Mouse (Mus musculus): ENCODE results near the gene Rsph6a. TPM values are rescaled to one million over a fixed set of nuclear protein-coding genes. Genes with fewer than 3 reads are reported as not detected.
A peak's percentile ranks its signal among the peaks of the same experiment; 100 is the strongest.

Rsph6a gene
- polyA plus RNA-seq, 1 experiment: not detected

- no peak for DNase-seq (ENCODE audit: low spot score)
Measured at GRCm38 (mm10) chr7:19078732-19079131, 24.2 kb downstream of the Rsph6a start.

- DNase-seq (ENCODE audit: low spot score): no peak
Measured at GRCm38 (mm10) chr7:19080451-19080950, 26.0 kb downstream of the Rsph6a start.

- no peak for DNase-seq (ENCODE audit: low spot score)
Measured at GRCm38 (mm10) chr7:19082171-19082570, 27.7 kb downstream of the Rsph6a start.

GRCm38 (mm10) chr7:19083096-19083495 lies 28.6 kb downstream of the Rsph6a start:
- no peak for DNase-seq (ENCODE audit: low spot score)

GRCm38 (mm10) chr7:19083701-19084100 lies 29.2 kb downstream of the Rsph6a start, which contains the start of gene Dmpk:
Dmpk (plus strand) TSS chr7:19083849.
- no peak for DNase-seq (ENCODE audit: low spot score)

GRCm38 (mm10) chr7:19084277-19084771 lies 29.8 kb downstream of the Rsph6a start:
- DNase-seq (ENCODE audit: low spot score): no peak

- no peak for DNase-seq (ENCODE audit: low spot score)
Measured at GRCm38 (mm10) chr7:19084921-19085473, 30.5 kb downstream of the Rsph6a start.

- no peak for DNase-seq (ENCODE audit: low spot score)
Measured at GRCm38 (mm10) chr7:19085495-19085894, 31.0 kb downstream of the Rsph6a start.

- no peak for DNase-seq (ENCODE audit: low spot score)
Measured at GRCm38 (mm10) chr7:19086042-19086441, 31.6 kb downstream of the Rsph6a start.

- DNase-seq (ENCODE audit: low spot score): no peak
Measured at GRCm38 (mm10) chr7:19086760-19087159, 32.3 kb downstream of the Rsph6a start.

GRCm38 (mm10) chr7:19088813-19089212 lies 34.3 kb downstream of the Rsph6a start:
- no peak for DNase-seq (ENCODE audit: low spot score)

GRCm38 (mm10) chr7:19091913-19092312 lies 37.4 kb downstream of the Rsph6a start:
- no peak for DNase-seq (ENCODE audit: low spot score)

GRCm38 (mm10) chr7:19092381-19093173 lies 38.1 kb downstream of the Rsph6a start:
- DNase-seq (ENCODE audit: low spot score): no peak

- peak; percentile 84 for DNase-seq (ENCODE audit: low spot score)
Measured at GRCm38 (mm10) chr7:19093174-19093521, 38.7 kb downstream of the Rsph6a start.

- DNase-seq (ENCODE audit: low spot score): peak; percentile 89
Measured at GRCm38 (mm10) chr7:19093537-19094385, 39.3 kb downstream of the Rsph6a start.

GRCm38 (mm10) chr7:19094471-19094825 lies 40.0 kb downstream of the Rsph6a start, which contains the start of gene Six5:
Six5 (plus strand) TSS chr7:19094594.
- DNase-seq (ENCODE audit: low spot score): no peak

GRCm38 (mm10) chr7:19094826-19095750 lies 40.6 kb downstream of the Rsph6a start:
- DNase-seq (ENCODE audit: low spot score): peak; percentile 70

- no peak for DNase-seq (ENCODE audit: low spot score)
Measured at GRCm38 (mm10) chr7:19095751-19096110, 41.2 kb downstream of the Rsph6a start.

- no peak for DNase-seq (ENCODE audit: low spot score)
Measured at GRCm38 (mm10) chr7:19096421-19096976, 42.0 kb downstream of the Rsph6a start.

- DNase-seq (ENCODE audit: low spot score): no peak
Measured at GRCm38 (mm10) chr7:19097217-19097616, 42.7 kb downstream of the Rsph6a start.

- no peak for DNase-seq (ENCODE audit: low spot score)
Measured at GRCm38 (mm10) chr7:19097863-19098262, 43.4 kb downstream of the Rsph6a start.

Measured in urinary bladder, adult 2 months (tissue).